Mouse (Mus musculus) kidney, adult 2 months (tissue): ENCODE results near the gene Homer1. TPM values are rescaled to one million over a fixed set of nuclear protein-coding genes. Genes with fewer than 3 reads are reported as not detected.

ENCODE experiments used
- DNase-seq: peaks from one replicate; pipeline ENCODE4 v3.0.0; 2021
- H3K27ac ChIP-seq: fragments of 200-500 bp; 2 replicates; pipeline ENCODE4 v1.5.1; 2012; ENCODE audit warnings: low read depth, low read length, control low read depth, inconsistent platforms; ENCODE audit not compliant: insufficient read depth
- H3K27me3 ChIP-seq: fragments of 200-500 bp; replicated peaks from 2 replicates; pipeline ENCODE4 v1.6.1; 2012; ENCODE audit warnings: mild to moderate bottlenecking, moderate library complexity, low read length, inconsistent platforms; ENCODE audit not compliant: control insufficient read depth, insufficient read depth
- H3K36me3 ChIP-seq: fragments of 200-500 bp; 2 replicates; pipeline ENCODE4 v1.6.1; 2012; ENCODE audit warnings: mild to moderate bottlenecking, moderate library complexity, low read length, inconsistent platforms; ENCODE audit not compliant: control insufficient read depth, insufficient read depth
- H3K4me1 ChIP-seq: fragments of 200-500 bp; 2 replicates; pipeline ENCODE4 v1.6.1; 2011; ENCODE audit warnings: low read length; ENCODE audit not compliant: control insufficient read depth, insufficient read depth
- H3K4me3 ChIP-seq: fragments of 200-500 bp; 2 replicates; pipeline ENCODE4 v1.5.1; 2011; ENCODE audit warnings: mild to moderate bottlenecking, low read depth, low read length, control low read depth; ENCODE audit not compliant: insufficient read depth
- CTCF ChIP-seq: fragments of 200-500 bp; conservative IDR thresholded peaks from 2 replicates; pipeline ENCODE4 v1.5.1; 2011; ENCODE audit warnings: low read depth, mild to moderate bottlenecking, control low read depth, low read length, moderate library complexity, mixed read lengths; ENCODE audit not compliant: insufficient read depth, insufficient read length
- POLR2A ChIP-seq: fragments of 200-500 bp; IDR thresholded peaks from one replicate; pipeline ENCODE4 v1.6.1; 2011; ENCODE audit warnings: low read depth, low read length, control low read depth
- WGBS: fragments of 180-500 bp; shearing (Covaris S2); methylation state at CpG from one replicate; pipeline ENCODE4 v1.1.7; 2018; 5-methylcytosine and 5-hydroxymethylcytosine counted together
- polyA plus RNA-seq: library from polyadenylated mRNA; depleted of rRNA; stranded (reverse); fragments of >200 nt; gene quantifications from 2 replicates; pipeline ENCODE4 v1.2.3, GENCODE M21; 2012

The Homer1 gene
- polyA plus RNA-seq, 1 experiment = 2.7 TPM

- TF ChIP-seq POLR2A = no peak
- TF ChIP-seq CTCF = no peak
- H3K27ac ChIP-seq = no peak overlapping the region
- no peak for DNase-seq
Observed at GRCm38 (mm10) chr13:93312518-93312917, 13.1 kb downstream of the Homer1 start.

GRCm38 (mm10) chr13:93314322-93314721, 14.9 kb downstream of the Homer1 start:
- no peaks in the 10 kb centered on the region for H3K4me1 ChIP-seq
- TF ChIP-seq CTCF (no peak), POLR2A (no peak)
- DNase-seq = no peak
- 90% methylated on average over 4 of the region's 4 CpGs for WGBS
- H3K27me3 ChIP-seq = no peaks in the 10 kb centered on the region
- H3K4me3 ChIP-seq = no peak overlapping the region
- H3K36me3 ChIP-seq = no peaks in the 10 kb centered on the region
- H3K27ac ChIP-seq = no peak overlapping the region

More at GRCm38 (mm10) chr13:93312518-93312917, 13.1 kb downstream of the Homer1 start:
- H3K4me1 ChIP-seq = no peaks in the 10 kb centered on the region
- H3K4me3 ChIP-seq = no peak overlapping the region
- H3K27me3 ChIP-seq = no peaks in the 10 kb centered on the region
- H3K36me3 ChIP-seq = no peaks in the 10 kb centered on the region

- no peak for TF ChIP-seq POLR2A
- no peak for TF ChIP-seq CTCF
- H3K27me3 ChIP-seq = no peaks in the 10 kb centered on the region
- no peak overlapping the region for H3K4me3 ChIP-seq
- WGBS = 89% methylated on average over 5 of the region's 5 CpGs
- no peaks in the 10 kb centered on the region for H3K4me1 ChIP-seq
- no peak overlapping the region for H3K27ac ChIP-seq
- no peaks in the 10 kb centered on the region for H3K36me3 ChIP-seq
- DNase-seq = no peak
Observed at GRCm38 (mm10) chr13:93320089-93320488, 20.7 kb downstream of the Homer1 start.

- TF ChIP-seq CTCF (no peak), POLR2A (no peak)
- Histone ChIP-seq H3K27ac (no peak overlapping the region), H3K4me3 (no peak overlapping the region), H3K27me3 (no peaks in the 10 kb centered on the region), H3K4me1 (no peaks in the 10 kb centered on the region), H3K36me3 (no peaks in the 10 kb centered on the region)
- no peak for DNase-seq
- 73% methylated on average over 3 of the region's 3 CpGs for WGBS
Observed at GRCm38 (mm10) chr13:93326326-93326725, 26.9 kb downstream of the Homer1 start.

GRCm38 (mm10) chr13:93331721-93332120, 32.3 kb downstream of the Homer1 start:
- no peaks in the 10 kb centered on the region for H3K27me3 ChIP-seq
- 97% methylated on average over 2 of the region's 2 CpGs for WGBS
- H3K27ac ChIP-seq = no peak overlapping the region
- H3K4me3 ChIP-seq = no peak overlapping the region
- H3K36me3 ChIP-seq = no peaks in the 10 kb centered on the region
- no peak for DNase-seq
- TF ChIP-seq CTCF (no peak), POLR2A (no peak)
- H3K4me1 ChIP-seq = no peaks in the 10 kb centered on the region

GRCm38 (mm10) chr13:93332491-93332890, 33.1 kb downstream of the Homer1 start:
- TF ChIP-seq CTCF (no peak), POLR2A (no peak)
- Histone ChIP-seq H3K27me3 (no peaks in the 10 kb centered on the region), H3K4me3 (no peak overlapping the region), H3K4me1 (no peaks in the 10 kb centered on the region), H3K36me3 (no peaks in the 10 kb centered on the region), H3K27ac (no peak overlapping the region)
- no peak for DNase-seq
- WGBS = 91% methylated on average over 13 of the region's 13 CpGs

GRCm38 (mm10) chr13:93335337-93335736, 35.9 kb downstream of the Homer1 start:
- Histone ChIP-seq H3K27ac (no peak overlapping the region), H3K27me3 (no peaks in the 10 kb centered on the region), H3K36me3 (no peaks in the 10 kb centered on the region), H3K4me3 (no peak overlapping the region), H3K4me1 (no peaks in the 10 kb centered on the region)
- TF ChIP-seq CTCF (no peak), POLR2A (no peak)
- no peak for DNase-seq
- WGBS = 61% methylated on average over 3 of the region's 3 CpGs
